Mouse (Mus musculus): ENCODE results near the gene Olfr186. TPM values are rescaled to one million over a fixed set of nuclear protein-coding genes. Genes with fewer than 3 reads are reported as not detected.

The Olfr186 gene
- polyA plus RNA-seq (2015; fragmentation: Nextera tagmentation; extraction: Ambion mirVana), result not detected in 2 replicates

DNA sequence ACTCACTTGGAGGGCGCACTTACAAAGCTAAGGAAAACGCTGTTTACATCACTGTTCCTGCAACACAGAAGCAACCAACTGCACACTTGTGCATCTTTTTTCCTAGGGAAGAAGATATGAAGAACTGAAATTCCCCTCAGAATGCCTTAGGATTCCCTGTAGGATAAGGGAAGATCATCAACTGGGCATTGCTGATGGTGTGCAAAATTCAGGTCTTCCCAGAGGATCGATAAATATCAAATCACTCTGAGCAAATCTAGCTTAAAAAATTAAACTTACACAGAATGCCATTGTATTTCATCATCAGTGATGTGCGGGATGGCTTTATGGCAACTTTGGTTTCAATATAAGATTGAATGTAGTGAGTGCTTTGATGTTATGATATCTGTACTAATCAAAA lies at the start of gene Olfr186:
Gene Olfr186 (minus strand): TSS at position 101 of the 400 bp plus-strand sequence.

DNA sequence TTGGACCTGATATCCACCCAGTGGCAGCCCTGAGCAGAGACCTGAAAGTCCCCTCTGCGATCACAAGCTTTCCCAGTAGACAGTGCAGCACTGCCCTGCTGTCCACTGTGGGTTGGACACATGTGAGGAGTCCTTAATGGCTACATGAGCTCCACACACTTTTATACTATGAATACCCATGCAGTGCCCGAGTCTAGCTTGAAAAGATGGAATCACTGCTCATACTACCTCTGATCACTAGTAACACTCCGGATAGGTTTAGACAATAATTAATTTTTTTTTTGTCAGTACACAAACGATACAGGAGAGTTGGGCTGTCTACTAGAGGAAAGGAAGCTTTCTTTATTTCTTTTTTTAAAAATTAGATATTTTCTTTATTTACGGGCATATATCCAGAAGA lies 47.8 kb upstream of the Olfr186 start, which contains the start of gene Olfr190:
Gene Olfr190 (minus strand): TSS at position 101 of the 400 bp plus-strand sequence.

DNA sequence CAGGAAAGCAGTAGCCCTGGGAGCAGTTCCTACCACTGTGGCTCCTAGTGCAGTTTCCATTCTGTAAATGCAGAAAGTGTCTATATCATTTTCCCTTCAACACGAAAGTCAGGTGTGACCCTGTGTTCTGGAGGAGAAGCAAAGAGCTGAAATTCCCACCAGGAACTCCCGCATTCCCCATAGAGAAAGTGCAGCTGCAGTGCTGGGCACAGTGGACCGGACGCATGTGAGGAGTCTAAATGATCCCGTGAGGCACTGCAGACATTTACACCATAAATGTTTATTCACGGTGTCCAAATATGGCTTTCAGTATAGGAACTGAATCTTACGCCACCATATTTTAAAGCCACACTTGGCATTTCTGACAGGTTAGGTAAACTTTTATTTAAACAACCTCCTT lies 9.6 kb upstream of the Olfr186 start, which contains the start of gene Olfr187:
Gene Olfr187 (minus strand): TSS at position 58 of the 400 bp plus-strand sequence.

GRCm38 (mm10) chr16:58995057-58995456 lies 35.0 kb downstream of the Olfr186 start, which contains the start of gene Olfr183:
Olfr183 (plus strand) TSS chr16:58995357.

Other genes with a start within 250 kb of the Olfr186 start
- gene Olfr173, start 230.0 kb downstream of the Olfr186 start, polyA plus RNA-seq (2015; fragmentation: Nextera tagmentation; extraction: Ambion mirVana), result not detected in 2 replicates
- not detected in 2 replicates for gene Olfr175-ps1, start 203.5 kb downstream of the Olfr186 start, polyA plus RNA-seq (2015; fragmentation: Nextera tagmentation; extraction: Ambion mirVana)
- gene Olfr177, start 155.5 kb downstream of the Olfr186 start, polyA plus RNA-seq (2015; fragmentation: Nextera tagmentation; extraction: Ambion mirVana), result not detected in 2 replicates
- not detected in 2 replicates for gene Olfr178, start 138.2 kb downstream of the Olfr186 start, polyA plus RNA-seq (2015; fragmentation: Nextera tagmentation; extraction: Ambion mirVana)
- not detected in 2 replicates for gene Olfr181, start 101.5 kb downstream of the Olfr186 start, polyA plus RNA-seq (2015; fragmentation: Nextera tagmentation; extraction: Ambion mirVana)
- gene Olfr180, start 100.9 kb downstream of the Olfr186 start, polyA plus RNA-seq (2015; fragmentation: Nextera tagmentation; extraction: Ambion mirVana), result not detected in 2 replicates
- gene Olfr183, start 34.9 kb downstream of the Olfr186 start, polyA plus RNA-seq (2015; fragmentation: Nextera tagmentation; extraction: Ambion mirVana), result not detected in 2 replicates
- not detected in 2 replicates for gene Olfr187, start 9.5 kb upstream of the Olfr186 start, polyA plus RNA-seq (2015; fragmentation: Nextera tagmentation; extraction: Ambion mirVana)
- not detected in 2 replicates for gene Olfr190, start 47.7 kb upstream of the Olfr186 start, polyA plus RNA-seq (2015; fragmentation: Nextera tagmentation; extraction: Ambion mirVana)
- not detected in 2 replicates for gene Olfr191, start 59.5 kb upstream of the Olfr186 start, polyA plus RNA-seq (2015; fragmentation: Nextera tagmentation; extraction: Ambion mirVana)
- not detected in 2 replicates for gene Olfr193, start 81.6 kb upstream of the Olfr186 start, polyA plus RNA-seq (2015; fragmentation: Nextera tagmentation; extraction: Ambion mirVana)
- gene Olfr194, start 90.8 kb upstream of the Olfr186 start, polyA plus RNA-seq (2015; fragmentation: Nextera tagmentation; extraction: Ambion mirVana), result not detected in 2 replicates
- gene Olfr195, start 116.8 kb upstream of the Olfr186 start, polyA plus RNA-seq (2015; fragmentation: Nextera tagmentation; extraction: Ambion mirVana), result not detected in 2 replicates
- gene Olfr196, start 140.2 kb upstream of the Olfr186 start, polyA plus RNA-seq (2015; fragmentation: Nextera tagmentation; extraction: Ambion mirVana), result not detected in 2 replicates
- not detected in 2 replicates for gene Olfr198, start 173.2 kb upstream of the Olfr186 start, polyA plus RNA-seq (2015; fragmentation: Nextera tagmentation; extraction: Ambion mirVana)
- gene Olfr199, start 189.5 kb upstream of the Olfr186 start, polyA plus RNA-seq (2015; fragmentation: Nextera tagmentation; extraction: Ambion mirVana), result not detected in 2 replicates
- gene Olfr201, start 242.3 kb upstream of the Olfr186 start, polyA plus RNA-seq (2015; fragmentation: Nextera tagmentation; extraction: Ambion mirVana), result not detected in 2 replicates